Mouse (Mus musculus) neural tube, embryonic 15.5 days (tissue): Measurements from ENCODE around the gene Foxp1. TPM values are rescaled to one million over a fixed set of nuclear protein-coding genes. Genes with fewer than 3 reads are reported as not detected.

Experiments used
- ATAC-seq: fragments of 200-750 bp; cut with Nextera tagmentation; 2 replicates; pipeline ENCODE4 v1.8.0; 2017; ENCODE audit warnings: mild to moderate bottlenecking, moderate TSS enrichment, moderate library complexity; ENCODE audit not compliant: low FRiP score
- H3K27ac ChIP-seq: fragments of 300-500 bp; sonication (generic); replicated peaks from 2 replicates; pipeline ENCODE4 v1.5.1; 2015; ENCODE audit warnings: mild to moderate bottlenecking, inconsistent platforms
- H3K27me3 ChIP-seq: fragments of 300-500 bp; sonication (generic); replicated peaks from 2 replicates; pipeline ENCODE4 v1.6.1; 2015; ENCODE audit warnings: inconsistent platforms
- H3K36me3 ChIP-seq: fragments of 300-500 bp; sonication (generic); 2 replicates; pipeline ENCODE4 v1.6.1; 2015; ENCODE audit warnings: inconsistent platforms
- H3K4me1 ChIP-seq: fragments of 300-500 bp; sonication (generic); 2 replicates; pipeline ENCODE4 v1.6.1; 2015; ENCODE audit warnings: inconsistent platforms
- H3K4me2 ChIP-seq: fragments of 300-500 bp; sonication (generic); 2 replicates; pipeline ENCODE4 v1.6.1; 2015; ENCODE audit warnings: inconsistent platforms, mild to moderate bottlenecking, moderate library complexity
- H3K4me3 ChIP-seq: fragments of 300-500 bp; sonication (generic); replicated peaks from 2 replicates; pipeline ENCODE4 v1.5.1; 2015; ENCODE audit warnings: mild to moderate bottlenecking, inconsistent platforms
- H3K9ac ChIP-seq: fragments of 300-500 bp; sonication (generic); replicated peaks from 2 replicates; pipeline ENCODE4 v1.6.1; 2015; ENCODE audit warnings: mild to moderate bottlenecking, inconsistent platforms
- H3K9me3 ChIP-seq: fragments of 300-500 bp; sonication (generic); replicated peaks from 2 replicates; pipeline ENCODE4 v1.6.1; 2016; ENCODE audit warnings: inconsistent platforms
- WGBS: fragments of 180-500 bp; shearing (Covaris S2); methylation state at CpG from one replicate; pipeline ENCODE4 v1.1.7; 2015; ENCODE audit warnings: mixed read lengths; 5-methylcytosine and 5-hydroxymethylcytosine counted together
- polyA plus RNA-seq: library from polyadenylated mRNA; unstranded; fragments of >200 nt; fragmentation: Nextera tagmentation; extraction: Ambion mirVana; gene quantifications from 2 replicates; pipeline ENCODE4 v1.2.1, GENCODE M21; 2015

Gene Foxp1
- polyA plus RNA-seq, 1 experiment from 2014 or later: 51.0 TPM

GRCm38 (mm10) chr6:99131815-99132214 is 390.7 kb downstream of the Foxp1 start:
- Histone ChIP-seq H3K9ac (no peak overlapping the region), H3K36me3 (no peaks in the 10 kb centered on the region), H3K27ac (no peak overlapping the region), H3K4me1 (peaks cover 11% of the 10 kb centered on the region), H3K27me3 (no peaks in the 10 kb centered on the region), H3K9me3 (no peaks in the 10 kb centered on the region), H3K4me2 (no peak overlapping the region), H3K4me3 (no peak overlapping the region)
- WGBS: 37% methylated on average over 4 of the region's 4 CpGs
- ATAC-seq: no peak

- Histone ChIP-seq H3K4me2 (no peak overlapping the region), H3K27ac (no peak overlapping the region)
- 67% methylated on average over 10 of the region's 10 CpGs for WGBS
Measured at GRCm38 (mm10) chr6:99130758-99131410, 391.6 kb downstream of the Foxp1 start.

GRCm38 (mm10) chr6:99126717-99127116 is 395.8 kb downstream of the Foxp1 start:
- Histone ChIP-seq H3K9me3 (no peaks in the 10 kb centered on the region), H3K4me3 (no peak overlapping the region)

More at GRCm38 (mm10) chr6:99130758-99131410, 391.6 kb downstream of the Foxp1 start:
- Histone ChIP-seq H3K9me3 (no peaks in the 10 kb centered on the region), H3K4me1 (peaks cover 14% of the 10 kb centered on the region), H3K4me3 (no peak overlapping the region), H3K27me3 (no peaks in the 10 kb centered on the region), H3K9ac (no peak overlapping the region), H3K36me3 (no peaks in the 10 kb centered on the region)
- no peak for ATAC-seq

GRCm38 (mm10) chr6:99120776-99121766 is 401.4 kb downstream of the Foxp1 start:
- 92% methylated on average over 8 of the region's 8 CpGs for WGBS
- Histone ChIP-seq H3K4me3 (no peak overlapping the region), H3K36me3 (no peaks in the 10 kb centered on the region)

More at GRCm38 (mm10) chr6:99126717-99127116, 395.8 kb downstream of the Foxp1 start:
- H3K9ac ChIP-seq: no peak overlapping the region
- no peak overlapping the region for H3K27ac ChIP-seq
- H3K27me3 ChIP-seq: no peaks in the 10 kb centered on the region
- no peak for ATAC-seq
- H3K4me1 ChIP-seq: peaks cover 11% of the 10 kb centered on the region
- WGBS: 87% methylated on average over 9 of the region's 9 CpGs
- no peaks in the 10 kb centered on the region for H3K36me3 ChIP-seq
- H3K4me2 ChIP-seq: no peak overlapping the region

GRCm38 (mm10) chr6:99118534-99118933 is 404.0 kb downstream of the Foxp1 start:
- no peak for ATAC-seq
- Histone ChIP-seq H3K27me3 (no peaks in the 10 kb centered on the region), H3K27ac (no peak overlapping the region), H3K9me3 (no peaks in the 10 kb centered on the region), H3K4me2 (no peak overlapping the region), H3K9ac (no peak overlapping the region), H3K4me3 (no peak overlapping the region), H3K4me1 (no peaks in the 10 kb centered on the region), H3K36me3 (no peaks in the 10 kb centered on the region)
- 77% methylated on average over 4 of the region's 4 CpGs for WGBS

More at GRCm38 (mm10) chr6:99120776-99121766, 401.4 kb downstream of the Foxp1 start:
- no peak for ATAC-seq
- Histone ChIP-seq H3K27ac (no peak overlapping the region), H3K4me1 (peaks cover 5% of the 10 kb centered on the region), H3K9me3 (no peaks in the 10 kb centered on the region), H3K27me3 (no peaks in the 10 kb centered on the region), H3K4me2 (no peak overlapping the region), H3K9ac (no peak overlapping the region)

- no peak overlapping the region for H3K4me2 ChIP-seq
- H3K9me3 ChIP-seq: no peaks in the 10 kb centered on the region
- no peaks in the 10 kb centered on the region for H3K36me3 ChIP-seq
- no peaks in the 10 kb centered on the region for H3K27me3 ChIP-seq
- no peaks in the 10 kb centered on the region for H3K4me1 ChIP-seq
- no peak for ATAC-seq
- no peak overlapping the region for H3K9ac ChIP-seq
- no peak overlapping the region for H3K27ac ChIP-seq
- WGBS: 94% methylated on average over 1 of the region's 1 CpGs
- no peak overlapping the region for H3K4me3 ChIP-seq
Measured at GRCm38 (mm10) chr6:99117411-99117810, 405.1 kb downstream of the Foxp1 start.

GRCm38 (mm10) chr6:99111856-99112255 is 410.7 kb downstream of the Foxp1 start:
- H3K4me2 ChIP-seq: no peak overlapping the region
- H3K9ac ChIP-seq: no peak overlapping the region
- ATAC-seq: no peak
- WGBS: 82% methylated on average over 4 of the region's 4 CpGs
- no peaks in the 10 kb centered on the region for H3K36me3 ChIP-seq
- no peaks in the 10 kb centered on the region for H3K4me1 ChIP-seq
- H3K9me3 ChIP-seq: no peaks in the 10 kb centered on the region
- no peak overlapping the region for H3K4me3 ChIP-seq
- no peak overlapping the region for H3K27ac ChIP-seq
- no peaks in the 10 kb centered on the region for H3K27me3 ChIP-seq

GRCm38 (mm10) chr6:99108417-99108816 is 414.1 kb downstream of the Foxp1 start:
- 47% methylated on average over 4 of the region's 4 CpGs for WGBS
- H3K27me3 ChIP-seq: no peaks in the 10 kb centered on the region
- H3K4me3 ChIP-seq: no peak overlapping the region

GRCm38 (mm10) chr6:99107674-99108073 is 414.8 kb downstream of the Foxp1 start:
- H3K9ac ChIP-seq: no peak overlapping the region
- no peak overlapping the region for H3K4me2 ChIP-seq
- no peaks in the 10 kb centered on the region for H3K36me3 ChIP-seq
- H3K4me1 ChIP-seq: 0 out of 2 replicates have a peak, but pooled peaks cover 12% of the 10 kb centered on the region
- H3K9me3 ChIP-seq: no peaks in the 10 kb centered on the region
- H3K27me3 ChIP-seq: no peaks in the 10 kb centered on the region
- no peak overlapping the region for H3K4me3 ChIP-seq
- WGBS: 95% methylated on average over 6 of the region's 6 CpGs
- no peak for ATAC-seq
- H3K27ac ChIP-seq: no peak overlapping the region

More at GRCm38 (mm10) chr6:99108417-99108816, 414.1 kb downstream of the Foxp1 start:
- Histone ChIP-seq H3K9me3 (no peaks in the 10 kb centered on the region), H3K9ac (no peak overlapping the region), H3K4me2 (no peak overlapping the region), H3K27ac (no peak overlapping the region), H3K4me1 (0 out of 2 replicates have a peak, but pooled peaks cover 8% of the 10 kb centered on the region), H3K36me3 (no peaks in the 10 kb centered on the region)
- no peak for ATAC-seq

GRCm38 (mm10) chr6:99107081-99107482 is 415.4 kb downstream of the Foxp1 start:
- 76% methylated on average over 6 of the region's 6 CpGs for WGBS
- no peak overlapping the region for H3K9ac ChIP-seq
- H3K36me3 ChIP-seq: no peaks in the 10 kb centered on the region
- no peak overlapping the region for H3K27ac ChIP-seq
- no peak overlapping the region for H3K4me2 ChIP-seq
- no peaks in the 10 kb centered on the region for H3K27me3 ChIP-seq
- H3K9me3 ChIP-seq: no peaks in the 10 kb centered on the region
- no peak for ATAC-seq
- H3K4me3 ChIP-seq: no peak overlapping the region
- 0 out of 2 replicates have a peak, but pooled peaks cover 12% of the 10 kb centered on the region for H3K4me1 ChIP-seq

- H3K9ac ChIP-seq: no peak overlapping the region
- no peaks in the 10 kb centered on the region for H3K9me3 ChIP-seq
- no peak overlapping the region for H3K4me3 ChIP-seq
- H3K4me2 ChIP-seq: no peak overlapping the region
- WGBS: 81% methylated on average over 4 of the region's 4 CpGs
- no peaks in the 10 kb centered on the region for H3K27me3 ChIP-seq
- no peak overlapping the region for H3K27ac ChIP-seq
- H3K4me1 ChIP-seq: peaks cover 21% of the 10 kb centered on the region; the same call in 1 of the 2 replicates
- H3K36me3 ChIP-seq: no peaks in the 10 kb centered on the region
- no peak for ATAC-seq
Measured at GRCm38 (mm10) chr6:99105979-99106378, 416.5 kb downstream of the Foxp1 start.
